Mouse (Mus musculus): ENCODE results near the gene Smarcad1. TPM values are rescaled to one million over a fixed set of nuclear protein-coding genes. Genes with fewer than 3 reads are reported as not detected.

Gene Smarcad1
- polyA plus RNA-seq, 1 experiment = 3.9 TPM

DNA sequence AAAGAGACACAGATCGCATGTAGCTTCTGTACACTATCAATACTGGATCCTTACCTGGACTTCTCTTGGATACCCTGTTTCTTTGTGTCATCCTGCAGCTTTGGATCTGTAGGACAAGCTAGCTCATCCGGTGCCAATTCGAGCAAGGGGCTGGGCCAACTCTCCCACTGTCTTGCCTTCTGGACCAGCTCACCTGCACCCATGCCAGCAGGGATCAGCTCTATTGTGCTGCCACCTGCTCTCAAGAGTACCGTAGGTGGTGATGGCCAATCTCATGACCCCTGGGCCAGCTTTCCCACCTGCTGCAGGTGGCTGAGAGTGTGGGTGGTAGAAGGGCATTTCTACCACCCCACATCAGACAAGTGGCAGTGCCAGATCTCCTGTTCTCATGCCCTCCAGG lies 114.7 kb downstream of the Smarcad1 start:
- H3K36me3 ChIP-seq (ENCODE audit: control insufficient read depth, insufficient read depth, low read length) = no peaks in the 10 kb centered on the region
- no peaks in the 10 kb centered on the region for H3K27me3 ChIP-seq (ENCODE audit: control insufficient read depth, insufficient read depth, low read length)
- no peak overlapping the region for H3K4me3 ChIP-seq (ENCODE audit: low read depth, low read length)
- peaks cover 2% of the 10 kb centered on the region; the same call in 1 of the 2 replicates for H3K4me1 ChIP-seq (ENCODE audit: control insufficient read depth, insufficient read depth, insufficient read length, low read length)
- 47% methylated on average over 4 of the region's 4 CpGs for WGBS
- H3K27ac ChIP-seq (ENCODE audit: insufficient read depth, low read depth, low read length) = no peak overlapping the region
- TF ChIP-seq CTCF (IDR thresholded peaks at IDR 0.05; ENCODE audit: extremely low read depth, insufficient read length, insufficient replicate concordance, low read depth, low read length) = no peak
- TF ChIP-seq POLR2A (IDR thresholded peaks at IDR 0.05; ENCODE audit: low read depth, low read length) = no peak

DNA sequence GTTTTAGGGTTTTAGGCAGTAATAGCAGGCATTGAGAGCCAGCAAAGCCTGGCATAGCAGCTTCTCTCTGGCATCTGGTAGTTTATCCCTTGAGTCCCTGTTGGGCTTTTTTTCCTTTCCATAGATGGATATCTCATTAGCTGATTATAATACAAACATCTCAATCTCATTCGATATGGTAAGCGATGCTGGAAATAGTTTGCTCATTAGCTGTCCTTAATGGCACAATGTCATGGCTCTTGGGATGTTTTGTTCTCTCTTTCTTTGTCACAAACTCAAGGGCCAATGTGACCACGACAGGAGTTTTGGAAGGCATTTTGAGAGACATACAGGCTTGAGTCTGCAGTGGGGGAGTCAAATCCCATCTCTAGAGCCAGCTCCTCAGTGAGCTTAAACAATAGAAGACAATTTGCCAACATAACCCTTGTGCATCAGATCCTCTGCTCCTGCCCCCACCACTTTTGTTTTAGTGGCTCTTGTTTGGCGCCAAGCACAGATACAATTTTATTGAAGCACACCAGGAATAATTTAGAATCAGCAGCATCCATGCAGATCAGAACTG lies 117.1 kb downstream of the Smarcad1 start:
- H3K4me1 ChIP-seq (ENCODE audit: control insufficient read depth, insufficient read depth, insufficient read length, low read length) = peaks cover 2% of the 10 kb centered on the region; the same call in 1 of the 2 replicates
- H3K36me3 ChIP-seq (ENCODE audit: control insufficient read depth, insufficient read depth, low read length) = no peaks in the 10 kb centered on the region
- 89% methylated on average over 4 of the region's 4 CpGs for WGBS
- H3K27me3 ChIP-seq (ENCODE audit: control insufficient read depth, insufficient read depth, low read length) = no peaks in the 10 kb centered on the region
- H3K4me3 ChIP-seq (ENCODE audit: low read depth, low read length) = no peak overlapping the region
- no peak for TF ChIP-seq CTCF (IDR thresholded peaks at IDR 0.05; ENCODE audit: extremely low read depth, insufficient read length, insufficient replicate concordance, low read depth, low read length)
- no peak for TF ChIP-seq POLR2A (IDR thresholded peaks at IDR 0.05; ENCODE audit: low read depth, low read length)
- H3K27ac ChIP-seq (ENCODE audit: insufficient read depth, low read depth, low read length) = no peak overlapping the region

DNA sequence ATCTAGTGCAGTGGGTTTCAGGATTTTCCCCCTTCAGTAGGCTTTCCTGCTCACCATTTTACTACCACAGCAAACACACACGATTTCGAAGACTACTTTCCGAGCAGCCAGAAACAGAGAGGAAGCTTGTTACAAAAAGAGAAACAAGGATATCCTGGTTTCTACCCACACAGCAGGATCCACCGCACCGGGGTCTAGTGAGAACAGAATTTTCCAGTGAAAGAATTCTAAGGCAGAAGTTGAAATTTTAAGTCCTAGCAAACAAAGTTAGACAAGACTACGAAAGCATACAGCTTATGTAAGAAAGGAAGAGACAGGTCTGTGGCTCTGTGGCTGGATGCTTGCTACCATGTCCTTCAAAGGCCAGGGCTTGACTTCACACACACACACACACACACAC lies 121.8 kb downstream of the Smarcad1 start:
- Histone ChIP-seq H3K4me1 (ENCODE audit: control insufficient read depth, insufficient read depth, insufficient read length, low read length) (no peaks in the 10 kb centered on the region), H3K27ac (ENCODE audit: insufficient read depth, low read depth, low read length) (no peak overlapping the region), H3K4me3 (ENCODE audit: low read depth, low read length) (no peak overlapping the region), H3K36me3 (ENCODE audit: control insufficient read depth, insufficient read depth, low read length) (no peaks in the 10 kb centered on the region), H3K27me3 (ENCODE audit: control insufficient read depth, insufficient read depth, low read length) (no peaks in the 10 kb centered on the region)
- no peak for TF ChIP-seq POLR2A (IDR thresholded peaks at IDR 0.05; ENCODE audit: low read depth, low read length)
- WGBS = 78% methylated on average over 6 of the region's 6 CpGs

DNA sequence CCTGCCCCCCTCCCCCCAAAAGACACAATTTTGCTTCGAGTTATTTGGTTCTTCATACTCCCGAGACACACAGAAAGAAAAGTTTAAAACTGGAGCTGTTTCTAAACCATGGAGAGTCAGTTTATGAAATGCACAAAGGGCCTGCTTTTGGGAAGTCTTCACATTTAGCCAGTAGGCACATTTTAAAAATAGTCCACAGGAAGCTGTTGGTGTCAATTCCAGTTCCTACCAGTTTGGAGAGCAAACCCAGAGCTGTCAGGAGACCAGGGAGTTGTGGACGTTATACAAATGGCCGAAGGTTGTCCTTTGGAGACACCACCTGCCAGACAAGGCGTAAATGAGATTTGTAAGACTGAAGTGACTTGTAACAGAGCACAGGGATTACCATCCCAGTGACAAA lies 122.6 kb downstream of the Smarcad1 start:
- TF ChIP-seq CTCF (IDR thresholded peaks at IDR 0.05; ENCODE audit: extremely low read depth, insufficient read length, insufficient replicate concordance, low read depth, low read length) (no peak), POLR2A (IDR thresholded peaks at IDR 0.05; ENCODE audit: low read depth, low read length) (no peak)
- WGBS = 59% methylated on average over 5 of the region's 5 CpGs
- no peak overlapping the region for H3K4me3 ChIP-seq (ENCODE audit: low read depth, low read length)
- no peaks in the 10 kb centered on the region for H3K27me3 ChIP-seq (ENCODE audit: control insufficient read depth, insufficient read depth, low read length)
- H3K27ac ChIP-seq (ENCODE audit: insufficient read depth, low read depth, low read length) = no peak overlapping the region
- H3K4me1 ChIP-seq (ENCODE audit: control insufficient read depth, insufficient read depth, insufficient read length, low read length) = no peaks in the 10 kb centered on the region
- no peaks in the 10 kb centered on the region for H3K36me3 ChIP-seq (ENCODE audit: control insufficient read depth, insufficient read depth, low read length)

Other genes with a start within 250 kb of the Smarcad1 start
- gene Hpgds, start 102.3 kb downstream of the Smarcad1 start, polyA plus RNA-seq (2012; rRNA removed) = 0.88 and 1.2 TPM in 2 replicates

All from small intestine, adult 2 months (tissue).